Mouse (Mus musculus) stomach, embryonic 14.5 days (tissue): ENCODE results near the gene Mtmr6. TPM values are rescaled to one million over a fixed set of nuclear protein-coding genes. Genes with fewer than 3 reads are reported as not detected.

Experiments
- ATAC-seq: fragments of 200-750 bp; cut with Nextera tagmentation; 2 replicates; pipeline ENCODE4 v1.8.0; 2017; ENCODE audit warnings: low read depth, moderate TSS enrichment; ENCODE audit not compliant: insufficient number of reproducible peaks, insufficient read depth, low FRiP score
- H3K27ac ChIP-seq: fragments of 300-500 bp; sonication (generic); 2 replicates; pipeline ENCODE4 v1.5.1; 2014; ENCODE audit warnings: mild to moderate bottlenecking, low read length, moderate library complexity, mixed read lengths
- H3K27me3 ChIP-seq: fragments of 300-500 bp; sonication (generic); 2 replicates; pipeline ENCODE4 v1.6.1; 2014; ENCODE audit warnings: low read length, control low read depth, mixed read lengths; ENCODE audit not compliant: control insufficient read depth, insufficient read depth
- H3K36me3 ChIP-seq: fragments of 300-500 bp; sonication (generic); 2 replicates; pipeline ENCODE4 v1.6.1; 2014; ENCODE audit warnings: mild to moderate bottlenecking, control low read depth, low read length, moderate library complexity, mixed read lengths; ENCODE audit not compliant: control insufficient read depth, insufficient read depth
- H3K4me1 ChIP-seq: fragments of 300-500 bp; sonication (generic); 2 replicates; pipeline ENCODE4 v1.6.1; 2014; ENCODE audit warnings: low read length, control low read depth, mixed read lengths; ENCODE audit not compliant: control insufficient read depth, insufficient read depth
- H3K4me2 ChIP-seq: fragments of 300-500 bp; sonication (generic); replicated peaks from 2 replicates; pipeline ENCODE4 v1.6.1; 2014; ENCODE audit warnings: low read depth, low read length, control low read depth
- H3K4me3 ChIP-seq: fragments of 300-500 bp; sonication (generic); 2 replicates; pipeline ENCODE4 v1.5.1; 2014; ENCODE audit warnings: low read depth, low read length, control low read depth
- H3K9ac ChIP-seq: fragments of 300-500 bp; sonication (generic); replicated peaks from 2 replicates; pipeline ENCODE4 v1.6.1; 2014; ENCODE audit warnings: low read depth, mild to moderate bottlenecking, control low read depth, low read length, moderate library complexity, mixed read lengths
- H3K9me3 ChIP-seq: fragments of 300-500 bp; sonication (generic); 2 replicates; pipeline ENCODE4 v1.6.1; 2016; ENCODE audit warnings: low read depth, low read length, control low read depth; ENCODE audit not compliant: control insufficient read depth
- WGBS: fragments of 180-500 bp; shearing (Covaris S2); extraction: QIAGEN DNeasy Blood & Tissue Kit; methylation state at CpG from one replicate; pipeline ENCODE4 v1.1.7; 2014; 5-methylcytosine and 5-hydroxymethylcytosine counted together
- polyA plus RNA-seq: library from polyadenylated mRNA; unstranded; fragments of >200 nt; fragmentation: Nextera tagmentation; extraction: Ambion mirVana; gene quantifications from 2 replicates; pipeline ENCODE4 v1.2.1, GENCODE M21; 2014

Gene Mtmr6
- polyA plus RNA-seq, 1 experiment from 2014 or later: 35.6 TPM

DNA sequence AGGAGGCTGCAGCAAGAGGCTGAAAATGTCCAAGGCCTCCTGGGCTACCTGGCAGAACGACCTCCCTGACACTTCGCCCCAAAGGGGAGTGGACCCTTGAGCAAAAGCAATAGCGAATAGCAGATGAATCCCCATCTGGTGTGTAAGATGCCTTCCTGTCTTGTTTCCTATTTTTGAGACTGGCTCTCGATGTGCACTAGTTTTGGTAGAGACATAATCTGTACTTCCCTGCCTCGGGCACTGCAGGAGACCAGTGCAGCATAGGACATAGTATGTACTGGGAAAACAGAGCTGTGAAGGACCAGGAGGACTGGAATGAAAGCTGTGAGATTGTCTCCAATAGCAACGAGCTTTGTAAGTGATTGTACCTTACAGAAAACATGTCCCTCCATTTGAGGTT is 8.3 kb downstream of the Mtmr6 start:
- no peak overlapping the region for H3K27ac ChIP-seq
- WGBS: 81% methylated on average over 6 of the region's 6 CpGs
- H3K9ac ChIP-seq: no peak overlapping the region
- no peaks in the 10 kb centered on the region; the same call in 1 of the 2 replicates for H3K36me3 ChIP-seq
- ATAC-seq: no peak
- H3K9me3 ChIP-seq: no peaks in the 10 kb centered on the region
- no peaks in the 10 kb centered on the region for H3K27me3 ChIP-seq
- no peaks in the 10 kb centered on the region for H3K4me1 ChIP-seq
- H3K4me3 ChIP-seq: no peak overlapping the region
- no peak overlapping the region for H3K4me2 ChIP-seq

DNA sequence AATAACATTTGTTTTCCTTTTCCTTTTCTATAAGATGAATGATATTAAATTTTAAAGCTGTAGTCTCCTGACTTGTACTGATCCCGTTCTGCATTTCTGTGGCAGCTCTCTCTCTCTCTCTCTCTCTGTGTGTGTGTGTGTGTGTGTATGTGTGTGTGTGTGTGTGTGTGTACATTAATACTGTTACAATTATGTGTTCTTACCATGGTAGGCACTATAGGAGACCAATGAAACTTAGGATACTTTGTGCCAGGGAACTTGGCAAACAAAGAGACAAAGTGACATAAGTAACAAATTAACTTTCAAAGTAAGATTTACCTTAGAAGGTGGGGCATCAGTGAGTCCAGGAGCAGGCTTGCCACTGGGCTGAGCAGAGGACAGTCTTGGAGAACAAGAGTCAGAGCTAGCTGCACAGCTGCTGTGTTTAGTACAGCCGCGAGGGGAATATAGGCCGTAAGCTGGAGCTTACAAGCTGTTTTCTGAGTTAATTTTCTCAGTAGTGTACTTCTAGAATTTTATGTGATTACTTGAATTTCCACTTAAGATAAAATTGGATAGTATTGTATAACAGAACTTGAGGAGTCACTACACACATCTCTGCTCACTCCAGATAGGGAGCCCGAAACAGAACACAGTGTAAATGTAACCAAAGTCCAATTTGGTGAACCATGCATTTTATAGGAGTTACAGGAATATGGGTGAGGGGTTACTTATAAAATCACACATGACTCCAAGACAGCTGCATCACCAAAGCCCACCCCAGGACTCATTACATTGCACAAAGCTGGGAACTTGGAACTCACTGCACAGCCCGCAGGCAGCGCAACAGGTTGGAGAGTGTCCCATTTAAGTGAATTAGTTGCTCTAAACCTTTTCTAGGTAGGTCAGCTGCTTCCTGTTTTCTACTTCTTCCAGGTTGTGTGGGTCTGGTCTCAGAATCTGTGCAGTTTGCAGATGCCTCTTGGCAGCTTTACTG is 10.6 kb downstream of the Mtmr6 start:
- no peaks in the 10 kb centered on the region for H3K27me3 ChIP-seq
- no peak overlapping the region for H3K9ac ChIP-seq
- H3K27ac ChIP-seq: peak overlapping the region; percentile 22; the same call in 1 of the 2 replicates
- H3K4me2 ChIP-seq: no peak overlapping the region
- H3K4me1 ChIP-seq: no peaks in the 10 kb centered on the region
- H3K36me3 ChIP-seq: no peaks in the 10 kb centered on the region; the same call in 1 of the 2 replicates
- H3K4me3 ChIP-seq: no peak overlapping the region
- H3K9me3 ChIP-seq: no peaks in the 10 kb centered on the region
- ATAC-seq: peak; percentile 91
- 72% methylated on average over 7 of the region's 7 CpGs for WGBS

DNA sequence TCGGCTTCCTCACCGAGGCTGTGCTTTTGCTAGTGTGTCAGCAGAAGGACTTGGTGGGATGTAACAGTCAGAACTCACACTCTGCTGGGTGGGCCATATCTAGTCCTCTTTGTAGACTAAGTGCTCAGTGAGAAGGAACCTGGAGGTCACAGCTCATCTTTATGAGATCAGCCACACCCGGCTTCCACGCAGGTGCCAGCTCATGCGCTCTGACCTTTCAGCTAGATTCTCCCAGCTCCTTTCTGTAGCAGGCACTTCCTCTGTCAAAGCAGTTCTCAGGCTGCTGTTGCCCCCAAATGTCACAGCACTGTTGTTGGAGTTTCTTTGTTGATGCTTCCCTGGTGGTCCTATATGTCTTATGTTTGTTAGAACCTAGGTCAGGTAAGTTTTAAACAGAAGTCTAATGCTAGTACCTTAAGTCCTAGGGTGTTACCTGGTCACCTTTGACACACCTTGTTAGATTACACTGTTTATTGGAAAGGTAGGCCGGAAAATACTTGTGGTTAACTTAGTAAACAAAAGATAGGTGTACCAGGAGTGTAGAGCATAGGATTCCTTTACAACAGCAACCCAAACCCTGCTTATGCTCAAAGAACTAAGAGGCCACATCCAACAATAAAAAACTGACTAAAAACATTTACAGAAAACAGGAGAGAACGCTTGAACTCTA is 21.3 kb downstream of the Mtmr6 start:
- no peak overlapping the region for H3K4me2 ChIP-seq

DNA sequence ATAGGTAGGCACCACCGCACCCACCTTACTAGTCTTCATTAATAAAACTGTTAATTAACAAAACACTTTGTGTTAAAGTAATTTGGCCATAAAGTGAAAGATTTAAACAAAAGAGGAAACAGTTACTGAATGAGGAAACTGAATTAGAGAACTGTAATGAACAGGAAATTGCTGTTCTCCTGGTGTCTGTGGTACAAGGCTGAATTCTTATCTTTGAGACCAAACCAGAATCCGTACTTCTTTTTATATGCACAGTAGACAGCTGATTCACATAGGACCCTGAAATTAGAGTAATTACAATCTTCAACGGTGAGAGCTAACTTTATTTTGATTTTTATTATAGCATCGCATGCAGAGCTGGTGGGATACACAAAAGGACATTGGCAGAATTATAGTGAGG is 25.3 kb downstream of the Mtmr6 start:
- H3K4me3 ChIP-seq: no peak overlapping the region
- ATAC-seq: no peak
- H3K4me1 ChIP-seq: no peaks in the 10 kb centered on the region
- no peaks in the 10 kb centered on the region for H3K9me3 ChIP-seq
- H3K27ac ChIP-seq: no peak overlapping the region
- 84% methylated on average over 4 of the region's 4 CpGs for WGBS
- no peaks in the 10 kb centered on the region for H3K27me3 ChIP-seq
- no peak overlapping the region for H3K9ac ChIP-seq
- H3K36me3 ChIP-seq: peaks cover 4% of the 10 kb centered on the region; the same call in 1 of the 2 replicates
- no peak overlapping the region for H3K4me2 ChIP-seq

More for the DNA sequence above, 21.3 kb downstream of the Mtmr6 start:
- ATAC-seq: no peak
- Histone ChIP-seq H3K9ac (no peak overlapping the region), H3K27me3 (no peaks in the 10 kb centered on the region), H3K36me3 (peaks cover 7% of the 10 kb centered on the region; the same call in 1 of the 2 replicates), H3K4me1 (no peaks in the 10 kb centered on the region), H3K4me3 (no peak overlapping the region), H3K27ac (no peak overlapping the region), H3K9me3 (no peaks in the 10 kb centered on the region)
- 82% methylated on average over 7 of the region's 7 CpGs for WGBS

DNA sequence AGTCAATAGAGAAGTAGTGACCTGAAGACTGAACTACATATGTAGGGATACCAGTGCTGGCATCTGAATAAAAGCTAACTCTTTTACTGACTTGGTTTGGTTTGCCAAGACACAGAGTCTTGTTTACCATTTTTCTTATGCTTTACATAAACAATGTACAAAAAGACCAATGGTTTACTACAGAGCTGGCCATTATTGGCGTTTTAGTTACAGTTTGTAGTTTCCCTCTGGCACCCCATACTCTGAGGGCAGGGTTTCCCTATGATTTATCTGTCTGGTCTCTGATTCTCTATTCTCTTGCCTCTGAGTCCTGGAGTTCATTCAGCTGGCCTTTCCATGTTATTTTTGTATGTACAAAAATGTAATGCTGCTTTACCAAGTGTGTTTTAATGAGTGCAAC is 30.5 kb downstream of the Mtmr6 start:
- no peak overlapping the region for H3K4me3 ChIP-seq
- no peak overlapping the region for H3K4me2 ChIP-seq
- no peak overlapping the region for H3K27ac ChIP-seq
- no peak for ATAC-seq
- H3K27me3 ChIP-seq: no peaks in the 10 kb centered on the region
- peaks cover 11% of the 10 kb centered on the region for H3K36me3 ChIP-seq
- no peak overlapping the region for H3K9ac ChIP-seq
- H3K9me3 ChIP-seq: no peaks in the 10 kb centered on the region
- 60% methylated on average over 1 of the region's 1 CpGs for WGBS
- no peaks in the 10 kb centered on the region for H3K4me1 ChIP-seq

DNA sequence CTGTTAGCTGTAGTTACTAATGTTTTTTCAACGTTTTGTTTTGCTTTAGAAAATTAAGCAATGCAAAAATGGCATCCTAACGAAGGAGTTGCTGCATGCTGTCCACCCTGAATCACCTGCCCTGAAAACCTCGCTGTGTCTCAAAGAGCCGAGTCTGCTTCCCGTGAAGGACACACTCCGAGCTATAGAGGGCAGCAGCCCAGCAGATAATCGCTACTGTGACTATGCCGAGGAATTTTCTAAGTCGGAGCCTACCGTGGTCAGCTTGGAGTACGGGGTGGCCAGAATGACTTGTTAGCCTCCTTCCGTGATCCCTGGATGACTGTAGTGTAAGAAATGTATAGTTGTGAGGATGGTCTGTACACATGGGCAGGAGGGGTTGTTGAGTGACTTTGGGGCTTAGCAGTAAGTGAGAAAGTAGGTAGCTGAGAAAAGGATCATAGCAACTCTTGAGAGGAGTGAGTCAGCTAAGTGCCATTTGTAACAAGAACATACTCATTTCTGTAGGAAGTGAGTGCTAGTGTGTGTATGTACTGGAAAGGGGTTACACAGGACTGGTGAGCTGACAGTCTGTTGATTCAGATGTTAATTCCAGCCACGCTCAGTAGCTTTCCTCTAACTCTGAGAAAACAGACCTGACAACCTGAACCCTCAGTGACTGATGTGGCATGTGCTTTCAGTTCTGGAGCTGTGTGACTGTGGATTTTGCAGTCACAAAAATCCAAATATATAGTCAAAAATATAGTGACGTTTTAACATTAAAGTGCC is 35.4 kb downstream of the Mtmr6 start:
- no peak overlapping the region for H3K27ac ChIP-seq
- WGBS: 73% methylated on average over 14 of the region's 14 CpGs

DNA sequence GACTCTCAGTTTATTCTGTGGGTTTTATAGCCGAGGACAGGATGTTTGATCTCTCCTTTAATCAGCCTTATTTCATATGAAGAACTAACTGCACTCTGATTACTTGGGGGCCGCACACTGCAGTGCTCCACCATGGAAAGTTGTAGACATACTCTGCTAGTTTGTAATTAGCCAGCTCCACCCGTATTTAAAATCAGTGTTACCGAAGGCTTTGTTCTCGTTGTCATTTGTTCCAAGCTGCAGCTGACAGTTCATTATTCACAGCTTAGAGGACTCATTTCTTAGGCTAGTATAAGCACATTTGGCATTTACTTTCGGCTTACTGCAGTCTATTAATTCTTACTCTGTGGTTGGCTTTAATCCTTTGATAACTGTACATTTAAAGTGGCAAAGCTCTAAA is 36.0 kb downstream of the Mtmr6 start:
- 52% methylated on average over 6 of the region's 6 CpGs for WGBS
- no peak overlapping the region for H3K4me2 ChIP-seq
- no peak overlapping the region for H3K4me3 ChIP-seq
- H3K27ac ChIP-seq: no peak overlapping the region
- H3K36me3 ChIP-seq: peaks cover 9% of the 10 kb centered on the region
- H3K9me3 ChIP-seq: no peaks in the 10 kb centered on the region
- H3K4me1 ChIP-seq: no peaks in the 10 kb centered on the region
- H3K9ac ChIP-seq: no peak overlapping the region
- no peaks in the 10 kb centered on the region for H3K27me3 ChIP-seq
- no peak for ATAC-seq

More for the DNA sequence above, 35.4 kb downstream of the Mtmr6 start:
- no peaks in the 10 kb centered on the region for H3K4me1 ChIP-seq
- no peaks in the 10 kb centered on the region for H3K9me3 ChIP-seq
- ATAC-seq: no peak
- H3K9ac ChIP-seq: no peak overlapping the region
- peaks cover 9% of the 10 kb centered on the region for H3K36me3 ChIP-seq
- H3K27me3 ChIP-seq: no peaks in the 10 kb centered on the region
- no peak overlapping the region for H3K4me2 ChIP-seq
- H3K4me3 ChIP-seq: no peak overlapping the region

DNA sequence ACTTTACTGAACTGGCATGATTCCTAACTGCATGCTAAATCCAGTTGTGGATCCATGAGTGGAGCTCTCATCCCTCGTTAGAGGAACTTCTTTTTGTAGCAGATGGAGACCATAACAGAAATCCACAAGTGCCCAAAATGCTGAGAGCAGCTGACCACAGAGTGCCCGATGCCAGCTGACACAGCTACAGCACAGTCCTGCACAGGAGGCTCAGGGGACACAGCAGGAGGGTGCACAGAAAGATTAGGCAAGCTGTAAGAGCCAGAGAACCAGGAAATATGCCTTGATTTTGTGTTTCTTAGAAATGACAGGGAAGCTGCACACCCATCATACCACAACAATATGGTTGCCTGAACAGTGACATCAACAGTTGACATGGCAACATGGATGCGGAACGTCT is 37.4 kb downstream of the Mtmr6 start:
- Histone ChIP-seq H3K9me3 (no peaks in the 10 kb centered on the region), H3K4me3 (no peak overlapping the region), H3K36me3 (peaks cover 7% of the 10 kb centered on the region), H3K4me2 (no peak overlapping the region), H3K27me3 (no peaks in the 10 kb centered on the region), H3K27ac (no peak overlapping the region), H3K9ac (no peak overlapping the region), H3K4me1 (no peaks in the 10 kb centered on the region)
- no peak for ATAC-seq
- 89% methylated on average over 4 of the region's 4 CpGs for WGBS
